Mouse (Mus musculus) embryonic facial prominence, embryonic 14.5 days (tissue): ENCODE data around the gene Cilp2. TPM values are rescaled to one million over a fixed set of nuclear protein-coding genes. Genes with fewer than 3 reads are reported as not detected.

ENCODE experiments used
- ATAC-seq: fragments of 200-750 bp; cut with Nextera tagmentation; 2 replicates; pipeline ENCODE4 v1.8.0; 2017; ENCODE audit warnings: low read depth, moderate number of reproducible peaks, moderate TSS enrichment
- DNase-seq: peaks from one replicate; pipeline ENCODE4 v3.0.0-alpha.2; 2015; ENCODE audit warnings: low spot score
- H3K27ac ChIP-seq: fragments of 300-500 bp; sonication (generic); replicated peaks from 2 replicates; pipeline ENCODE4 v1.5.1; 2014; ENCODE audit warnings: low read depth, mild to moderate bottlenecking, low read length, moderate library complexity
- H3K27me3 ChIP-seq: fragments of 300-500 bp; sonication (generic); replicated peaks from 2 replicates; pipeline ENCODE4 v1.6.1; 2014; ENCODE audit warnings: low read length; ENCODE audit not compliant: control insufficient read depth, insufficient read depth
- H3K36me3 ChIP-seq: fragments of 300-500 bp; sonication (generic); 2 replicates; pipeline ENCODE4 v1.6.1; 2014; ENCODE audit warnings: low read length, mixed read lengths; ENCODE audit not compliant: control insufficient read depth, insufficient read depth
- H3K4me1 ChIP-seq: fragments of 300-500 bp; sonication (generic); 2 replicates; pipeline ENCODE4 v1.6.1; 2014; ENCODE audit warnings: antibody characterized with exemption, low read length; ENCODE audit not compliant: control insufficient read depth, insufficient read depth
- H3K4me2 ChIP-seq: fragments of 300-500 bp; sonication (generic); 2 replicates; pipeline ENCODE4 v1.6.1; 2014; ENCODE audit warnings: low read depth, mild to moderate bottlenecking, low read length, moderate library complexity, mixed read lengths
- H3K4me3 ChIP-seq: fragments of 300-500 bp; sonication (generic); 2 replicates; pipeline ENCODE4 v1.5.1; 2014; ENCODE audit warnings: low read depth, mild to moderate bottlenecking, low read length
- H3K9ac ChIP-seq: fragments of 300-500 bp; sonication (generic); 2 replicates; pipeline ENCODE4 v1.6.1; 2014; ENCODE audit warnings: low read depth, mild to moderate bottlenecking, low read length, moderate library complexity, mixed read lengths
- H3K9me3 ChIP-seq: fragments of 300-500 bp; sonication (generic); 2 replicates; pipeline ENCODE4 v1.6.1; 2016; ENCODE audit warnings: low read length; ENCODE audit not compliant: control insufficient read depth
- WGBS: fragments of 180-500 bp; shearing (Covaris S2); extraction: QIAGEN DNeasy Blood & Tissue Kit; methylation state at CpG from one replicate; pipeline ENCODE4 v1.1.7; 2014; 5-methylcytosine and 5-hydroxymethylcytosine counted together
- polyA plus RNA-seq: library from polyadenylated mRNA; unstranded; fragments of >200 nt; fragmentation: Nextera tagmentation; extraction: Ambion mirVana; gene quantifications from 2 replicates; pipeline ENCODE4 v1.2.1, GENCODE M21; 2014

The Cilp2 gene
- polyA plus RNA-seq, 1 experiment from 2014 or later: 1.3 TPM

DNA sequence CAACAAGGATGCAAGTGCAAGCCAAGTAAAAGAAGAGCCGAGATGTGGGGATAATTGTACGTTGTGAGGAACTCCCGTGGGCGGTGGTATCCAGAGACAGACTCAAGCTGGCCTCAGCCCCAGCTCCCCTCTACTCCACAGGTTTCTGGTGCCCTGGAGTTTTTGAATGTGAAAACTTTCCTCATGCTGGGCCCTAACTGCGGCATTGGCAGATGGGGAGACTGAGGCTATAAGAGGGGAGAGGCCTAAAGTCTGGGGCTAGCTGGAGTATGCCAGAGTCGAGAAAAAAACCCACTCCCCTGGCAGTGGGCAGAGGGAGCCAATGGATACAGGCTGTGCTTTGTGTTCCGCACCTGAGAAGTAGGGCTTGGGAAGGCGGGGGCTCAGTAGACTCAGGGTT lies 16.6 kb upstream of the Cilp2 start:
- Histone ChIP-seq H3K36me3 (peaks cover 20% of the 10 kb centered on the region), H3K4me3 (no peak overlapping the region), H3K4me2 (peak overlapping the region; percentile 97), H3K9me3 (no peaks in the 10 kb centered on the region), H3K27ac (no peak overlapping the region), H3K9ac (no peak overlapping the region), H3K27me3 (no peaks in the 10 kb centered on the region), H3K4me1 (peaks cover 24% of the 10 kb centered on the region)
- no peak for ATAC-seq
- WGBS: 82% methylated on average over 8 of the region's 8 CpGs
- DNase-seq: no peak

- DNase-seq (peak; percentile 100), ATAC-seq (peak; percentile 92)
- H3K4me3 ChIP-seq: peak overlapping the region; percentile 68
- H3K36me3 ChIP-seq: peaks cover 15% of the 10 kb centered on the region
- peak overlapping the region; percentile 87 for H3K27ac ChIP-seq
- WGBS: under 1% methylated on average over 30 of the region's 45 CpGs
- no peaks in the 10 kb centered on the region for H3K9me3 ChIP-seq
- peak overlapping the region; percentile 97 for H3K4me2 ChIP-seq
- peak overlapping the region; percentile 72 for H3K9ac ChIP-seq
- H3K4me1 ChIP-seq: peaks cover 24% of the 10 kb centered on the region
- H3K27me3 ChIP-seq: no peaks in the 10 kb centered on the region
These were observed 15.6 kb upstream of the Cilp2 start for GRCm38 (mm10) chr8:69903063-69903542.

GRCm38 (mm10) chr8:69902163-69903062 lies 14.9 kb upstream of the Cilp2 start, which contains the start of the genes Tssk6, Ndufa13 and Yjefn3:
Gene Tssk6 (plus strand): TSS chr8:69902184.
Gene Ndufa13 (minus strand): TSS chr8:69902558.
Gene Yjefn3 (minus strand): TSS chr8:69902712.
- WGBS: 8% methylated on average over 47 of the region's 89 CpGs
- ATAC-seq: peak; percentile 20
- no peaks in the 10 kb centered on the region for H3K9me3 ChIP-seq
- H3K27ac ChIP-seq: peak within 1 kb of the TSS; percentile 87
- peaks cover 24% of the 10 kb centered on the region for H3K4me1 ChIP-seq
- H3K36me3 ChIP-seq: peaks cover 14% of the 10 kb centered on the region; the same call in 1 of the 2 replicates
- no peak for DNase-seq
- H3K27me3 ChIP-seq: no peaks in the 10 kb centered on the region
- H3K9ac ChIP-seq: peak within 1 kb of the TSS; percentile 80
- H3K4me3 ChIP-seq: peak within 1 kb of the TSS; percentile 68
- H3K4me2 ChIP-seq: peak within 1 kb of the TSS; percentile 97

- peak overlapping the region; percentile 80 for H3K9ac ChIP-seq
- WGBS: 4% methylated on average over 38 of the region's 41 CpGs
- DNase-seq (peak; percentile 97), ATAC-seq (peak; percentile 72)
- H3K4me2 ChIP-seq: peak overlapping the region; percentile 97
- no peaks in the 10 kb centered on the region for H3K9me3 ChIP-seq
- peak overlapping the region; percentile 87 for H3K27ac ChIP-seq
- H3K4me3 ChIP-seq: peak overlapping the region; percentile 68
- no peaks in the 10 kb centered on the region for H3K27me3 ChIP-seq
- H3K36me3 ChIP-seq: 0 out of 2 replicates have a peak, but pooled peaks cover 17% of the 10 kb centered on the region
- H3K4me1 ChIP-seq: peaks cover 24% of the 10 kb centered on the region
These were observed 14.1 kb upstream of the Cilp2 start for GRCm38 (mm10) chr8:69901484-69902162.

GRCm38 (mm10) chr8:69900895-69901451 lies 13.5 kb upstream of the Cilp2 start:
- ATAC-seq: no peak
- no peak for DNase-seq
- Histone ChIP-seq H3K9me3 (no peaks in the 10 kb centered on the region), H3K27me3 (no peaks in the 10 kb centered on the region), H3K36me3 (0 out of 2 replicates have a peak, but pooled peaks cover 17% of the 10 kb centered on the region), H3K4me2 (peak overlapping the region; percentile 97), H3K27ac (peak overlapping the region; percentile 87), H3K4me3 (peak overlapping the region; percentile 68), H3K9ac (peak overlapping the region; percentile 80), H3K4me1 (peaks cover 24% of the 10 kb centered on the region)
- WGBS: 18% methylated on average over 12 of the region's 12 CpGs

DNA sequence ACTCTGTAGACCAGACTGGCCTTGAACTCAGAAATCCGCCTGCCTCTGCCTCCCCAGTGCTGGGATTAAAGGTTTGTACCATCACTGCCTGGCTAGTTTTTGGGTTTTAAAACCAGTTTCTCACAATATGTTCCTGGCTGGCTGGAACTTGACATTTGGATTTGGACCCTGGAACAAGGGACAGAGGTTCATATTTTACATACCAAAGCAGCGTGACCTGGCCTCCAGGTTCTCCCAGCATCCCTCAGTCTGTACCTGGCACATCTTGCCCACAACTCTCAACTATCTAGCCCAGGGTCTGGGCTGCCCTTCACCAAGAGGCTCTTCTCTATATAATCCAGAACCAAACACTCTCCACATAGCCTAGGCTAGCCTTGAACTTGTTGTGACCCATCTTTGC lies 12.4 kb upstream of the Cilp2 start:
- DNase-seq (no peak), ATAC-seq (no peak)
- no peak overlapping the region for H3K27ac ChIP-seq
- no peaks in the 10 kb centered on the region for H3K9me3 ChIP-seq
- H3K27me3 ChIP-seq: no peaks in the 10 kb centered on the region
- peaks cover 24% of the 10 kb centered on the region for H3K4me1 ChIP-seq
- H3K9ac ChIP-seq: no peak overlapping the region
- WGBS: 92% methylated on average over 2 of the region's 2 CpGs
- H3K36me3 ChIP-seq: 0 out of 2 replicates have a peak, but pooled peaks cover 17% of the 10 kb centered on the region
- peak overlapping the region; percentile 97; the same call in 1 of the 2 replicates for H3K4me2 ChIP-seq
- no peak overlapping the region for H3K4me3 ChIP-seq

DNA sequence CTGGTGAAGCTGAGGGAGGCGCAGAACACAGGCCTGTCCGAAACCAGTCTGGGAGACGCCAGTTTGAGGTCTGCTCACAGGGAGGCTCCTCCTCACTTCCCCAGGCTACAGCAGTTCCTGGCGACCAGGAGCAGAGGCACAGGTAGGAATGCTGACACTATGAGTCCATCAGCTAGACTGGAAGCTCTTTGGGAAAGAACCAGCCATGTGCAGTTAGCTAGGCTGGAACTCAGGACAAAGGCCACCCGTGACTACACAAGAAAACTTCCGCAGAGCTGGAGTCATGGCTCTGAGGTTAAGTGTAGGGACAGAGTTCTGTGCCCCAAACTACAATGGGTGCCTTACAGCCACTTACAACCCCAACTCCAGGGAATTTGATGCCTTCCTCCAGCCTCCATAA lies 10.4 kb upstream of the Cilp2 start:
- ATAC-seq: no peak
- DNase-seq: no peak
- Histone ChIP-seq H3K4me1 (peaks cover 16% of the 10 kb centered on the region), H3K4me3 (no peak overlapping the region), H3K27ac (no peak overlapping the region), H3K4me2 (no peak overlapping the region), H3K36me3 (peaks cover 30% of the 10 kb centered on the region; the same call in 1 of the 2 replicates), H3K9me3 (no peaks in the 10 kb centered on the region), H3K9ac (no peak overlapping the region), H3K27me3 (no peaks in the 10 kb centered on the region)
- WGBS: 85% methylated on average over 6 of the region's 6 CpGs

DNA sequence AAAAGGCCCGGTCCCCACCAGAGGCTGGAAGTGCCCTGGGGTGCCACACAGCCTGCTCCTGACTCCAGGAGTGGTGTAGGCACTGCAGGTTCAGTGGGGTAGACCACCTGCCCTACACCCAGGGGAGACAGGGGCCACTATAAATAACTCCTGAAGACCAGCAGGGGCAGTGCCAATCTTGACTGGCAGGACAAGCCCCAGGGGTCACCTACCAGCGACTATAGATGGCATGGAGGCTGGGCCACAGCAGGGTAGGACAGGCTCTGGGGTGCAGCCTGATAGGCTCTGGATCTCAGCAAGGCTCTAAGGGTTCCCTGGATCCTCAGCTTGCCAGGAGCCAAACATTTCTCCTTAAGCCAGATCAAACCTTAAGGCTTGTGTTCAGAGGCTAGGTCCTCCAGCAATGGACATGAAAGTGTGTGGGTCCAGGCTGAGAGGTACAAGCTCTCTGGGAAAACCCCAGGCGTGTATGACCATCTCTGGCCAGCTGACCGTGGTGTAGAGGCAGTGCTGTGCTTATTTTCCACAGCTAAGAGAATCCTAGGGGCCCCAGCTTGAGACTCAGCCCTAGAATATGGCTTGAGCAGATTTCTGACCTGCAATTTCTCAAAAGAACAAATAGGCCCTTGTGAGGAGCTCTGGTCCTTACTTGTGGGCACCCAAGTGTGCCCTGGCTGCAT lies 8.4 kb upstream of the Cilp2 start:
- Histone ChIP-seq H3K36me3 (peaks cover 38% of the 10 kb centered on the region; the same call in 1 of the 2 replicates), H3K9me3 (no peaks in the 10 kb centered on the region), H3K4me2 (no peak overlapping the region), H3K4me3 (no peak overlapping the region), H3K27ac (no peak overlapping the region), H3K9ac (no peak overlapping the region), H3K4me1 (peaks cover 12% of the 10 kb centered on the region), H3K27me3 (0 out of 2 replicates have a peak, but pooled peaks cover 4% of the 10 kb centered on the region)
- 64% methylated on average over 4 of the region's 4 CpGs for WGBS
- DNase-seq (no peak), ATAC-seq (no peak)
